Mouse (Mus musculus) CH12.LX (cell line): ENCODE results near the gene Gm20538.

Experiments
- CTCF ChIP-seq, 2 experiments: IDR thresholded peaks in 1 of 2; conservative IDR thresholded peaks in 1 of 2; 2 replicates each; pipeline ENCODE4 v1.5.1; 2011 to 2012; ENCODE audit warnings: low read depth in 2 of 2, low read length in 2 of 2, improper control_type of control experiment in 1 of 2, inconsistent platforms in 1 of 2, mild to moderate bottlenecking in 1 of 2, moderate library complexity in 1 of 2
- EP300 ChIP-seq: IDR thresholded peaks from 2 replicates; pipeline ENCODE4 v1.6.1; 2011; ENCODE audit warnings: low read length, improper control_type of control experiment
- HCFC1 ChIP-seq: IDR thresholded peaks from 2 replicates; pipeline ENCODE4 v1.6.1; 2012; ENCODE audit warnings: low read depth, mild to moderate bottlenecking, inconsistent platforms, low read length, improper control_type of control experiment
- POLR2A ChIP-seq: IDR thresholded peaks from 2 replicates; pipeline ENCODE4 v1.6.1; 2011; ENCODE audit warnings: low read depth, mild to moderate bottlenecking, improper control_type of control experiment, low read length
- RAD21 ChIP-seq: IDR thresholded peaks from 2 replicates; pipeline ENCODE4 v1.6.1; 2011; ENCODE audit warnings: low read depth, mild to moderate bottlenecking, low read length, improper control_type of control experiment, moderate library complexity
- SIN3A ChIP-seq: IDR thresholded peaks from 2 replicates; pipeline ENCODE4 v1.6.1; 2012; ENCODE audit warnings: low read length, improper control_type of control experiment, inconsistent platforms
- SMC3 ChIP-seq: IDR thresholded peaks from 2 replicates; pipeline ENCODE4 v1.6.1; 2011; ENCODE audit warnings: low read depth, low read length, improper control_type of control experiment
- USF2 ChIP-seq: conservative IDR thresholded peaks from 2 replicates; pipeline ENCODE4 v1.6.1; 2011; ENCODE audit warnings: low read depth, low read length, improper control_type of control experiment

DNA sequence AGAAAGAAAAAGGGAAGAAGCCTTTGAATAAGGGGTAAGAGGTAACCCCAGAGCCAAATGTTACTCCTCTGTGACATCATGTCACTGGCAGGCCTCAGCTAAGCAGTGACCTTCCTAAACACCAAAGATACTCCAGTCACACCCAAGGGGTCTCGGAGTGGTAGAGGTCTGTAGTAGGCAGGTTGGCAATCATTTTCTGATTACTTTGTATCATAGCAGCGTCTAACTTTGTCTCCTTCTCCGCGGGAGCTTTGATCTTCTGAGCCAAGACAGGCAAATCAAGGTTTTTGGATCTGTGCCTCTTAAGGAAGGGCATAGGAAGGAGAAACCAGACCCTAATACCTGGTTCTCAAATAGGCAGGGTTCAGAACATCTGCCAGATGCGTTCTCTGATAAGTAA is 40.0 kb downstream of the Gm20538 start:
- no peak for TF ChIP-seq POLR2A
- TF ChIP-seq CTCF (conservative IDR thresholded peaks at IDR 0.05 in 1 of 2, IDR thresholded peaks at IDR 0.05 in 1 of 2; ENCODE audit: low read depth in 2 of 2, low read length in 2 of 2): no peak
- TF ChIP-seq EP300: no peak
- TF ChIP-seq SMC3: no peak
- no peak for TF ChIP-seq HCFC1
- no peak for TF ChIP-seq RAD21
- no peak for TF ChIP-seq USF2
- TF ChIP-seq SIN3A: no peak
